Mouse (Mus musculus): ENCODE data around the gene Rnf225.

GRCm38 (mm10) chr7:12979776-12980175, 52.6 kb downstream of the Rnf225 start:
- TF ChIP-seq CTCF (IDR thresholded peaks at IDR 0.05; ENCODE audit: low read depth, low read length) (no peak), POLR2A (IDR thresholded peaks at IDR 0.05; ENCODE audit: extremely low read depth, insufficient read depth, low read length) (no peak)
